Mouse (Mus musculus): ENCODE results near the gene Gm10577. TPM values are rescaled to one million over a fixed set of nuclear protein-coding genes. Genes with fewer than 3 reads are reported as not detected.

Gene Gm10577
- polyA plus RNA-seq, 1 experiment from 2014 or later = not detected

DNA sequence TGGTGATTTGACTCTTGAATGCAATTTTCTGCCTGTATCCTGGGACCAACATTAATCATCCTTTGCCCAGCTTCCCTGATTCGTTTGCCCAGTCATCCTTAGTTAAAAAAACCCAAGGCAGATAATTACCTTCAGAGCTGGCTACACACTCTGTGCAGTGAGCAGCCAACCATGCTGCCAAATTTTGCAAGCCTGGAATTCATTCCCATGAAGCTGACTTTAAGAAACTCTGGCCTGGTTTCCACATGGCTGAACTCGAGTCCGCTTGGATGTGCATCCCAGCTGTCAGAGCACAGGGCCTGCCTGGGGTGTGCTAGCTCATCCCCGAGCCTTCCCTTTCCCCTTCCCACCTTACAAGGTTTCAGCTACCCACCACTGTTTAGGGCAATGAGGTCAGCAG, 29.5 kb downstream of the Gm10577 start:
- Histone ChIP-seq H3K27ac (0 out of 2 replicates have a peak overlapping the region, but pooled peaks have one; percentile 66), H3K4me3 (no peak overlapping the region), H3K4me1 (replicated peaks) (peaks cover 56% of the 10 kb centered on the region), H3K27me3 (ENCODE audit: insufficient read depth, poor library complexity, severe bottlenecking) (no peaks in the 10 kb centered on the region), H3K9me3 (no peaks in the 10 kb centered on the region), H3K36me3 (peaks cover 95% of the 10 kb centered on the region)
- 48% methylated on average over 4 of the region's 4 CpGs for WGBS
- peak; percentile 20 for DNase-seq (ENCODE audit: low spot score)

DNA sequence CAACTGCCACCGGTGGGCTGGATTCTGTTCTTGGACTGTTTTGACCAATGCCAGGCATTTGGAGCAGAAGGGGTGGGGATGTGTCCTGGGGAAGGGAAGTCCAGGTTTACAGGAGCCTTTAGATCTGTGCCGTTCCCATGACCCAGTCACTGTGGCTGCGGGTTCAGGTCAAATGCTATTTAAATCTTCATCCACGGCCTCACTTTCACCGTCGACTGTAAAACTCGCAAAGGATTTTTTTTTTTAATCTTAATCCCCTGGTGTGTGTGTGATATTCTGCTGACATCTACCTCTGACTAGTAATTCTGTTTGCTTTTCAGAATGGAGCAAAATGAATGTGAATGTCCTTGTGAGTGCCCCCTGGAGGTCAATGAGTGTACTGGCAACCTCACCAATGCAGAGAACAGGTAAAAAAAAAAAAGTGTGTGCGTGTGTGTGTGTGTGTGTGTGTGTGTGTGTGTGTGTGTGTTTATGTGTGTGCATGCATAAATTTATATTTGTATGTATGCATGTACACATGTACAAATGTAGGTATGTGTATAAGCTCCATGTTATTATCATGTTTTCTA, 32.2 kb downstream of the Gm10577 start:
- no peak overlapping the region for H3K27ac ChIP-seq
- WGBS = 88% methylated on average over 8 of the region's 8 CpGs
- DNase-seq (ENCODE audit: low spot score) = peak; percentile 20
- peaks cover 97% of the 10 kb centered on the region for H3K36me3 ChIP-seq
- no peaks in the 10 kb centered on the region for H3K9me3 ChIP-seq
- no peak overlapping the region for H3K4me3 ChIP-seq
- no peaks in the 10 kb centered on the region for H3K27me3 ChIP-seq (ENCODE audit: insufficient read depth, poor library complexity, severe bottlenecking)
- peaks cover 40% of the 10 kb centered on the region for H3K4me1 ChIP-seq (replicated peaks)

GRCm38 (mm10) chr4:100987187-100987586, 33.3 kb downstream of the Gm10577 start:
- peaks cover 97% of the 10 kb centered on the region for H3K36me3 ChIP-seq
- DNase-seq (ENCODE audit: low spot score) = no peak

GRCm38 (mm10) chr4:100977522-100977921, 43.0 kb downstream of the Gm10577 start:
- H3K4me1 ChIP-seq (replicated peaks) = peaks cover 24% of the 10 kb centered on the region
- 92% methylated on average over 7 of the region's 7 CpGs for WGBS

More at GRCm38 (mm10) chr4:100987187-100987586, 33.3 kb downstream of the Gm10577 start:
- H3K4me1 ChIP-seq (replicated peaks) = peaks cover 30% of the 10 kb centered on the region
- H3K27me3 ChIP-seq (ENCODE audit: insufficient read depth, poor library complexity, severe bottlenecking) = no peaks in the 10 kb centered on the region
- H3K9me3 ChIP-seq = no peaks in the 10 kb centered on the region
- no peak overlapping the region for H3K27ac ChIP-seq
- 92% methylated on average over 1 of the region's 1 CpGs for WGBS
- no peak overlapping the region for H3K4me3 ChIP-seq

GRCm38 (mm10) chr4:100974455-100975035, 46.0 kb downstream of the Gm10577 start:
- Histone ChIP-seq H3K36me3 (peaks cover 85% of the 10 kb centered on the region), H3K27ac (peak overlapping the region; percentile 92), H3K4me3 (0 out of 2 replicates have a peak overlapping the region, but pooled peaks have one; percentile 28), H3K9me3 (no peaks in the 10 kb centered on the region), H3K4me1 (replicated peaks) (peaks cover 24% of the 10 kb centered on the region), H3K27me3 (ENCODE audit: insufficient read depth, poor library complexity, severe bottlenecking) (no peaks in the 10 kb centered on the region)
- peak; percentile 84 for DNase-seq (ENCODE audit: low spot score)
- WGBS = 34% methylated on average over 14 of the region's 14 CpGs

More at GRCm38 (mm10) chr4:100977522-100977921, 43.0 kb downstream of the Gm10577 start:
- H3K4me3 ChIP-seq = no peak overlapping the region
- peaks cover 88% of the 10 kb centered on the region for H3K36me3 ChIP-seq
- no peak for DNase-seq (ENCODE audit: low spot score)
- no peak overlapping the region for H3K27ac ChIP-seq
- no peaks in the 10 kb centered on the region for H3K27me3 ChIP-seq (ENCODE audit: insufficient read depth, poor library complexity, severe bottlenecking)
- H3K9me3 ChIP-seq = no peaks in the 10 kb centered on the region

GRCm38 (mm10) chr4:100973641-100974454, 46.6 kb downstream of the Gm10577 start:
- peak overlapping the region; percentile 28; the same call in 1 of the 2 replicates for H3K4me3 ChIP-seq
- WGBS = 23% methylated on average over 16 of the region's 16 CpGs
- H3K27me3 ChIP-seq (ENCODE audit: insufficient read depth, poor library complexity, severe bottlenecking) = no peaks in the 10 kb centered on the region
- H3K36me3 ChIP-seq = peaks cover 85% of the 10 kb centered on the region
- peak; percentile 84 for DNase-seq (ENCODE audit: low spot score)
- H3K4me1 ChIP-seq (replicated peaks) = peaks cover 24% of the 10 kb centered on the region
- peak overlapping the region; percentile 92 for H3K27ac ChIP-seq
- no peaks in the 10 kb centered on the region for H3K9me3 ChIP-seq

Other genes starting within 250 kb of the Gm10577 start
- gene Cachd1, start 244.0 kb downstream of the Gm10577 start, polyA plus RNA-seq (2016; fragmentation: Nextera tagmentation; extraction: Ambion mirVana) = 28.1 and 28.7 TPM in 2 replicates
- gene Raver2, start 48.3 kb upstream of the Gm10577 start, polyA plus RNA-seq (2016; fragmentation: Nextera tagmentation; extraction: Ambion mirVana) = 9.1 and 12.2 TPM in 2 replicates
- 43.0 and 50.9 TPM in 2 replicates for gene Jak1, start 244.6 kb upstream of the Gm10577 start, polyA plus RNA-seq (2016; fragmentation: Nextera tagmentation; extraction: Ambion mirVana)